7 mouse cellular contexts compared by ENCODE assay signal in the genomic region with DNA sequence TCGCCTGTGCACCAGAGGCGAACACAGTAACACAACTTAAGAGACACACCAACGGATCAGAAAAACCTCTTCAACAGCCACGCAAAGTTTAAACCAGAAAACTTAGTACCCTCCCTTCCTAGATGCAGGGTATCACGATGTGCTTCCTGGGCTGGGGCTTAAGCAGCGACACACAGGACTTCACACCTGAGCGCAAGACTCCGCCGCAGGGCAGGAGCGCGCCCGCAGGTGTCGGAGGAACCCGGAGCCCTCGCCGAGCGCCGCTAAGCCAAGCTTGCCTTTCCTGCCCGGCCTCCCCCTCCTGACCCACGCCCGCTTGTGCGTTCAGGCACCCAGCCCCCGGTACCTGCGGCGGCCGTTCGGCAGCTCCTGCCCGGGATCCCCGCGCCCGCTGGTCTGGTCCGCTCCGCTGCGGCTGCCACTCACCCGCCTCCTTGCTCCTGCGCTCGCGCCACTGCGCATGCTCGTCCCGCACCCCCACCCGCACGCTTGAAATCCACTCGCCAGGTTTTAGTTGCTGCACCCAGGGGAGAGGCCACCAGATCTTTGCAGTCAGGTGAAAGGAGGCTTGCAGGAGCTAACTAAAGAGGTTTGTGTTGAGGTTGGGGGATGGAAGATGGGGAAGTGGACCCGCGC. TPM values are rescaled to one million over a fixed set of nuclear protein-coding genes. Genes with fewer than 3 reads are reported as not detected.
DNase-seq lines count a peak whose midpoint lies in the region; ATAC-seq and TF ChIP-seq lines count a peak whose summit lies in the region.

A gene (minus strand): TSS at position 487 of the 636 bp plus-strand sequence.

- H3K4me2 ChIP-seq in embryonic facial prominence, embryonic 15.5 days (replicated peaks), result peak within 1 kb of the TSS; percentile 89
- H3K4me2 ChIP-seq in heart, embryonic 12.5 days, result peak within 1 kb of the TSS; percentile 93
- peak within 1 kb of the TSS; percentile 91 for H3K4me2 ChIP-seq in kidney, embryonic 15.5 days
- peak within 1 kb of the TSS; percentile 93 for H3K4me2 ChIP-seq in limb, embryonic 14.5 days (replicated peaks; ENCODE audit: low read depth, low read length, severe bottlenecking)
- H3K4me2 ChIP-seq in midbrain, embryonic 16.5 days (ENCODE audit: low read length), result peak within 1 kb of the TSS; percentile 96

- H3K27ac ChIP-seq in embryonic facial prominence, embryonic 15.5 days (replicated peaks), result no peak within 1 kb of the TSS
- H3K27ac ChIP-seq in heart, embryonic 12.5 days (ENCODE audit: poor library complexity, severe bottlenecking), result no peak within 1 kb of the TSS
- H3K27ac ChIP-seq in kidney, embryonic 15.5 days, result 0 out of 2 replicates have a peak within 1 kb of the TSS, but pooled peaks have one; percentile 29
- no peak within 1 kb of the TSS for H3K27ac ChIP-seq in limb, embryonic 14.5 days (replicated peaks; ENCODE audit: low read depth, low read length)
- H3K27ac ChIP-seq in midbrain, embryonic 16.5 days (ENCODE audit: low read length), result no peak within 1 kb of the TSS; the same call in 1 of the 2 replicates

- H3K4me1 ChIP-seq in embryonic facial prominence, embryonic 15.5 days, result peaks cover 6% of the 10 kb centered on the region; the same call in 1 of the 2 replicates
- no peaks in the 10 kb centered on the region; the same call in 1 of the 2 replicates for H3K4me1 ChIP-seq in heart, embryonic 12.5 days (replicated peaks)
- H3K4me1 ChIP-seq in kidney, embryonic 15.5 days, result peaks cover 15% of the 10 kb centered on the region
- peaks cover 3% of the 10 kb centered on the region; the same call in 1 of the 2 replicates for H3K4me1 ChIP-seq in limb, embryonic 14.5 days (ENCODE audit: control insufficient read depth, insufficient read depth, low read length)
- H3K4me1 ChIP-seq in midbrain, embryonic 16.5 days (ENCODE audit: control insufficient read depth, insufficient read depth, low read length), result peaks cover 2% of the 10 kb centered on the region; the same call in 1 of the 2 replicates

- peak; percentile 96 for DNase-seq in brain, adult 2 months (ENCODE audit: low read depth, low spot score)
- peak; percentile 63 for DNase-seq in limb, embryonic 14.5 days (ENCODE audit: low spot score)
- DNase-seq in spleen, postnatal 10 days (ENCODE audit: low spot score in 2 of 2), result peak; percentile 55 to 75

- no peaks in the 10 kb centered on the region for H3K9me3 ChIP-seq in embryonic facial prominence, embryonic 15.5 days (replicated peaks)
- H3K9me3 ChIP-seq in heart, embryonic 12.5 days (replicated peaks), result no peaks in the 10 kb centered on the region
- H3K9me3 ChIP-seq in kidney, embryonic 15.5 days (replicated peaks), result no peaks in the 10 kb centered on the region
- H3K9me3 ChIP-seq in limb, embryonic 14.5 days (ENCODE audit: control insufficient read depth, low read length), result no peaks in the 10 kb centered on the region
- H3K9me3 ChIP-seq in midbrain, embryonic 16.5 days (replicated peaks; ENCODE audit: control insufficient read depth, low read length, poor library complexity, severe bottlenecking), result no peaks in the 10 kb centered on the region

- peaks cover 11% of the 10 kb centered on the region for H3K27me3 ChIP-seq in embryonic facial prominence, embryonic 15.5 days
- H3K27me3 ChIP-seq in heart, embryonic 12.5 days (replicated peaks), result peaks cover 35% of the 10 kb centered on the region
- peaks cover 5% of the 10 kb centered on the region; the same call in 1 of the 2 replicates for H3K27me3 ChIP-seq in kidney, embryonic 15.5 days
- no peaks in the 10 kb centered on the region for H3K27me3 ChIP-seq in limb, embryonic 14.5 days (ENCODE audit: control insufficient read depth, insufficient read depth, low read length)
- H3K27me3 ChIP-seq in midbrain, embryonic 16.5 days (ENCODE audit: control insufficient read depth, insufficient read depth, low read depth, low read length), result peaks cover 11% of the 10 kb centered on the region

- no peaks in the 10 kb centered on the region for H3K36me3 ChIP-seq in embryonic facial prominence, embryonic 15.5 days
- H3K36me3 ChIP-seq in heart, embryonic 12.5 days, result no peaks in the 10 kb centered on the region
- no peaks in the 10 kb centered on the region for H3K36me3 ChIP-seq in kidney, embryonic 15.5 days
- H3K36me3 ChIP-seq in limb, embryonic 14.5 days (ENCODE audit: control insufficient read depth, insufficient read depth, low read length), result no peaks in the 10 kb centered on the region
- no peaks in the 10 kb centered on the region for H3K36me3 ChIP-seq in midbrain, embryonic 16.5 days (ENCODE audit: control insufficient read depth, insufficient read depth, low read length)

- H3K9ac ChIP-seq in embryonic facial prominence, embryonic 15.5 days, result peak within 1 kb of the TSS; percentile 16; the same call in 1 of the 2 replicates
- peak within 1 kb of the TSS; percentile 68; the same call in 1 of the 2 replicates for H3K9ac ChIP-seq in heart, embryonic 12.5 days
- H3K9ac ChIP-seq in kidney, embryonic 15.5 days, result peak within 1 kb of the TSS; percentile 50
- H3K9ac ChIP-seq in limb, embryonic 14.5 days (ENCODE audit: low read depth, low read length, severe bottlenecking), result peak within 1 kb of the TSS; percentile 52
- peak within 1 kb of the TSS; percentile 80 for H3K9ac ChIP-seq in midbrain, embryonic 16.5 days (ENCODE audit: low read depth, low read length)

- ATAC-seq in embryonic facial prominence, embryonic 15.5 days (ENCODE audit: insufficient number of reproducible peaks, low FRiP score, low TSS enrichment, low read depth), result peak; percentile 89
- ATAC-seq in heart, embryonic 12.5 days (ENCODE audit: insufficient number of reproducible peaks, low FRiP score), result peak; percentile 57; the same call in 1 of the 2 replicates
- peak; percentile 90 for ATAC-seq in kidney, embryonic 15.5 days (replicated peaks; ENCODE audit: low FRiP score)
- ATAC-seq in limb, embryonic 14.5 days (ENCODE audit: low FRiP score, low read depth), result peak; percentile 82
- ATAC-seq in midbrain, embryonic 16.5 days, result peak; percentile 95

- under 1% methylated on average over 46 of the region's 46 CpGs for WGBS in embryonic facial prominence, embryonic 15.5 days
- under 1% methylated on average over 46 of the region's 46 CpGs for WGBS in heart, embryonic 12.5 days
- under 1% methylated on average over 46 of the region's 46 CpGs for WGBS in kidney, embryonic 15.5 days
- under 1% methylated on average over 43 of the region's 46 CpGs for WGBS in limb, embryonic 14.5 days
- under 1% methylated on average over 46 of the region's 46 CpGs for WGBS in midbrain, embryonic 16.5 days

- TF ChIP-seq POLR2A in limb, embryonic 14.5 days (IDR thresholded peaks at IDR 0.05; ENCODE audit: borderline replicate concordance, extremely low read depth, insufficient read depth, insufficient read length), result no peak

- peak within 1 kb of the TSS; percentile 65 for H3K4me3 ChIP-seq in embryonic facial prominence, embryonic 15.5 days (replicated peaks)
- peak within 1 kb of the TSS; percentile 64 for H3K4me3 ChIP-seq in heart, embryonic 12.5 days
- H3K4me3 ChIP-seq in kidney, embryonic 15.5 days (replicated peaks), result peak within 1 kb of the TSS; percentile 63
- H3K4me3 ChIP-seq in limb, embryonic 14.5 days (replicated peaks; ENCODE audit: low read length), result peak within 1 kb of the TSS; percentile 58
- H3K4me3 ChIP-seq in midbrain, embryonic 16.5 days (ENCODE audit: low read depth, low read length), result peak within 1 kb of the TSS; percentile 76

RNA-seq across cellular contexts. Expression of the gene that starts here (rescaled TPM):
- 4.6 and 6.1 TPM in 2 replicates for polyA plus RNA-seq in embryonic facial prominence, embryonic 15.5 days (2015; fragmentation: Nextera tagmentation; extraction: Ambion mirVana)
- polyA plus RNA-seq in heart, embryonic 12.5 days (2016; fragmentation: Nextera tagmentation; extraction: Ambion mirVana), result 1.1 and 2.3 TPM in 2 replicates
- polyA plus RNA-seq in kidney, embryonic 15.5 days (2015; fragmentation: Nextera tagmentation; extraction: Ambion mirVana), result 17.2 and 18.9 TPM in 2 replicates
- 0.69 and 0.95 TPM in 2 replicates for polyA plus RNA-seq in limb, embryonic 14.5 days (2012; rRNA removed)
- 1.8 TPM in 2 replicates for polyA plus RNA-seq in limb, embryonic 14.5 days (2014; fragmentation: Nextera tagmentation; extraction: Ambion mirVana)
- polyA plus RNA-seq in midbrain, embryonic 16.5 days (2015; fragmentation: Nextera tagmentation; extraction: Ambion mirVana), result 2.1 and 2.9 TPM in 2 replicates

Comparison
In these comparisons a context has a peak if more than half of its experiments do, and no peak if none do; other contexts are left out.
1. H3K9ac ChIP-seq: peak in every context shown above with its lines; median percentile 80 in midbrain, embryonic 16.5 days; 68 in heart, embryonic 12.5 days; 52 in limb, embryonic 14.5 days; 50 in kidney, embryonic 15.5 days; 16 in embryonic facial prominence, embryonic 15.5 days.